Mouse (Mus musculus) stomach, postnatal 0 days (tissue): ENCODE results near the gene Atoh8. TPM values are rescaled to one million over a fixed set of nuclear protein-coding genes. Genes with fewer than 3 reads are reported as not detected.

ENCODE experiments used
- ATAC-seq: fragments of 200-750 bp; cut with Nextera tagmentation; 2 replicates; pipeline ENCODE4 v1.8.0; 2017; ENCODE audit not compliant: low FRiP score, low TSS enrichment
- DNase-seq: peaks from one replicate; pipeline ENCODE4 v3.0.0-alpha.2; 2016; ENCODE audit warnings: low spot score
- H3K27ac ChIP-seq: fragments of 300-500 bp; sonication (generic); replicated peaks from 2 replicates; pipeline ENCODE4 v1.5.1; 2014; ENCODE audit warnings: mild to moderate bottlenecking, control low read depth
- H3K27me3 ChIP-seq: fragments of 300-500 bp; sonication (generic); 2 replicates; pipeline ENCODE4 v1.6.1; 2014; ENCODE audit warnings: low read length; ENCODE audit not compliant: control insufficient read depth, insufficient read depth
- H3K36me3 ChIP-seq: fragments of 300-500 bp; sonication (generic); 2 replicates; pipeline ENCODE4 v1.6.1; 2014; ENCODE audit warnings: low read length, mixed read lengths; ENCODE audit not compliant: control insufficient read depth, insufficient read depth
- H3K4me1 ChIP-seq: fragments of 300-500 bp; sonication (generic); replicated peaks from 2 replicates; pipeline ENCODE4 v1.6.1; 2014; ENCODE audit warnings: antibody characterized with exemption; ENCODE audit not compliant: control insufficient read depth, insufficient read depth
- H3K4me2 ChIP-seq: fragments of 300-500 bp; sonication (generic); replicated peaks from 2 replicates; pipeline ENCODE4 v1.6.1; 2014; ENCODE audit warnings: low read depth, mild to moderate bottlenecking, control low read depth, moderate library complexity
- H3K4me3 ChIP-seq: fragments of 300-500 bp; sonication (generic); 2 replicates; pipeline ENCODE4 v1.5.1; 2014; ENCODE audit warnings: low read depth, low read length, control low read depth
- H3K9ac ChIP-seq: fragments of 300-500 bp; sonication (generic); 2 replicates; pipeline ENCODE4 v1.6.1; 2014; ENCODE audit warnings: mild to moderate bottlenecking, low read length, control low read depth, mixed read lengths
- H3K9me3 ChIP-seq: fragments of 300-500 bp; sonication (generic); 2 replicates; pipeline ENCODE4 v1.6.1; 2016; ENCODE audit warnings: low read length; ENCODE audit not compliant: control insufficient read depth
- CTCF ChIP-seq: IDR thresholded peaks from 2 replicates; pipeline ENCODE4 v1.5.1; 2016; ENCODE audit warnings: antibody characterized with exemption, low read depth, mild to moderate bottlenecking, moderate library complexity
- EP300 ChIP-seq: optimal IDR thresholded peaks from 2 replicates; pipeline ENCODE3; 2016; ENCODE audit warnings: antibody characterized with exemption
- WGBS: fragments of 180-500 bp; shearing (Covaris S2); extraction: QIAGEN DNeasy Blood & Tissue Kit; methylation state at CpG from one replicate; pipeline ENCODE4 v1.1.7; 2014; 5-methylcytosine and 5-hydroxymethylcytosine counted together
- polyA plus RNA-seq: library from polyadenylated mRNA; unstranded; fragments of >200 nt; fragmentation: Nextera tagmentation; extraction: Ambion mirVana; gene quantifications from 2 replicates; pipeline ENCODE4 v1.2.1, GENCODE M21; 2015

Atoh8 gene
- polyA plus RNA-seq, 1 experiment from 2014 or later, result 5.5 TPM

- peak; percentile 70 for ATAC-seq
Measured at GRCm38 (mm10) chr6:72270952-72271519, 35.7 kb upstream of the Atoh8 start.

GRCm38 (mm10) chr6:72270258-72270657 is 34.9 kb upstream of the Atoh8 start:
- DNase-seq (no peak), ATAC-seq (no peak)
- Histone ChIP-seq H3K4me2 (no peak overlapping the region), H3K27me3 (no peaks in the 10 kb centered on the region), H3K36me3 (no peaks in the 10 kb centered on the region), H3K9ac (no peak overlapping the region), H3K4me1 (no peaks in the 10 kb centered on the region), H3K9me3 (no peaks in the 10 kb centered on the region), H3K4me3 (no peak overlapping the region), H3K27ac (no peak overlapping the region)
- WGBS, result 87% methylated on average over 5 of the region's 5 CpGs
- TF ChIP-seq EP300, result no peak
- TF ChIP-seq CTCF, result no peak

More at GRCm38 (mm10) chr6:72270952-72271519, 35.7 kb upstream of the Atoh8 start:
- no peak for TF ChIP-seq EP300
- TF ChIP-seq CTCF, result no peak
- WGBS, result 62% methylated on average over 11 of the region's 11 CpGs
- Histone ChIP-seq H3K27me3 (no peaks in the 10 kb centered on the region), H3K9ac (no peak overlapping the region), H3K4me1 (no peaks in the 10 kb centered on the region), H3K4me3 (no peak overlapping the region), H3K27ac (peak overlapping the region; percentile 79), H3K4me2 (no peak overlapping the region), H3K9me3 (no peaks in the 10 kb centered on the region), H3K36me3 (no peaks in the 10 kb centered on the region)
- DNase-seq, result peak; percentile 75

GRCm38 (mm10) chr6:72268149-72268847 is 32.9 kb upstream of the Atoh8 start:
- Histone ChIP-seq H3K9ac (no peak overlapping the region), H3K27me3 (no peaks in the 10 kb centered on the region), H3K27ac (no peak overlapping the region), H3K4me3 (no peak overlapping the region), H3K4me2 (no peak overlapping the region), H3K9me3 (no peaks in the 10 kb centered on the region), H3K36me3 (no peaks in the 10 kb centered on the region), H3K4me1 (no peaks in the 10 kb centered on the region)
- 75% methylated on average over 9 of the region's 9 CpGs for WGBS
- DNase-seq (no peak), ATAC-seq (no peak)
- TF ChIP-seq EP300 (no peak), CTCF (no peak)

- ATAC-seq, result no peak
- Histone ChIP-seq H3K9ac (no peak overlapping the region), H3K27me3 (no peaks in the 10 kb centered on the region), H3K27ac (no peak overlapping the region), H3K4me1 (no peaks in the 10 kb centered on the region), H3K4me2 (no peak overlapping the region), H3K4me3 (no peak overlapping the region), H3K36me3 (no peaks in the 10 kb centered on the region), H3K9me3 (no peaks in the 10 kb centered on the region)
- DNase-seq, result no peak
- WGBS, result 76% methylated on average over 6 of the region's 6 CpGs
- TF ChIP-seq CTCF (no peak), EP300 (no peak)
Measured at GRCm38 (mm10) chr6:72265664-72266063, 30.3 kb upstream of the Atoh8 start.

- Histone ChIP-seq H3K27me3 (no peaks in the 10 kb centered on the region), H3K4me1 (no peaks in the 10 kb centered on the region), H3K27ac (no peak overlapping the region), H3K9ac (no peak overlapping the region), H3K4me3 (no peak overlapping the region), H3K9me3 (no peaks in the 10 kb centered on the region), H3K4me2 (no peak overlapping the region), H3K36me3 (no peaks in the 10 kb centered on the region)
- DNase-seq (no peak), ATAC-seq (no peak)
- TF ChIP-seq CTCF, result no peak
- TF ChIP-seq EP300, result no peak
- 49% methylated on average over 5 of the region's 5 CpGs for WGBS
Measured at GRCm38 (mm10) chr6:72263679-72264265, 28.4 kb upstream of the Atoh8 start.
